Mouse (Mus musculus) stomach, postnatal 0 days (tissue): ENCODE measurements around the gene Mmp14. TPM values are rescaled to one million over a fixed set of nuclear protein-coding genes. Genes with fewer than 3 reads are reported as not detected.

Experiments used
- ATAC-seq: fragments of 200-750 bp; cut with Nextera tagmentation; 2 replicates; pipeline ENCODE4 v1.8.0; 2017; ENCODE audit not compliant: low FRiP score, low TSS enrichment
- DNase-seq: peaks from one replicate; pipeline ENCODE4 v3.0.0-alpha.2; 2016; ENCODE audit warnings: low spot score
- H3K27ac ChIP-seq: fragments of 300-500 bp; sonication (generic); replicated peaks from 2 replicates; pipeline ENCODE4 v1.5.1; 2014; ENCODE audit warnings: mild to moderate bottlenecking, control low read depth
- H3K27me3 ChIP-seq: fragments of 300-500 bp; sonication (generic); 2 replicates; pipeline ENCODE4 v1.6.1; 2014; ENCODE audit warnings: low read length; ENCODE audit not compliant: control insufficient read depth, insufficient read depth
- H3K36me3 ChIP-seq: fragments of 300-500 bp; sonication (generic); 2 replicates; pipeline ENCODE4 v1.6.1; 2014; ENCODE audit warnings: low read length, mixed read lengths; ENCODE audit not compliant: control insufficient read depth, insufficient read depth
- H3K4me1 ChIP-seq: fragments of 300-500 bp; sonication (generic); replicated peaks from 2 replicates; pipeline ENCODE4 v1.6.1; 2014; ENCODE audit warnings: antibody characterized with exemption; ENCODE audit not compliant: control insufficient read depth, insufficient read depth
- H3K4me2 ChIP-seq: fragments of 300-500 bp; sonication (generic); replicated peaks from 2 replicates; pipeline ENCODE4 v1.6.1; 2014; ENCODE audit warnings: low read depth, mild to moderate bottlenecking, control low read depth, moderate library complexity
- H3K4me3 ChIP-seq: fragments of 300-500 bp; sonication (generic); 2 replicates; pipeline ENCODE4 v1.5.1; 2014; ENCODE audit warnings: low read depth, low read length, control low read depth
- H3K9ac ChIP-seq: fragments of 300-500 bp; sonication (generic); 2 replicates; pipeline ENCODE4 v1.6.1; 2014; ENCODE audit warnings: mild to moderate bottlenecking, low read length, control low read depth, mixed read lengths
- H3K9me3 ChIP-seq: fragments of 300-500 bp; sonication (generic); 2 replicates; pipeline ENCODE4 v1.6.1; 2016; ENCODE audit warnings: low read length; ENCODE audit not compliant: control insufficient read depth
- CTCF ChIP-seq: IDR thresholded peaks from 2 replicates; pipeline ENCODE4 v1.5.1; 2016; ENCODE audit warnings: antibody characterized with exemption, low read depth, mild to moderate bottlenecking, moderate library complexity
- EP300 ChIP-seq: optimal IDR thresholded peaks from 2 replicates; pipeline ENCODE3; 2016; ENCODE audit warnings: antibody characterized with exemption
- WGBS: fragments of 180-500 bp; shearing (Covaris S2); extraction: QIAGEN DNeasy Blood & Tissue Kit; methylation state at CpG from one replicate; pipeline ENCODE4 v1.1.7; 2014; 5-methylcytosine and 5-hydroxymethylcytosine counted together
- polyA plus RNA-seq: library from polyadenylated mRNA; unstranded; fragments of >200 nt; fragmentation: Nextera tagmentation; extraction: Ambion mirVana; gene quantifications from 2 replicates; pipeline ENCODE4 v1.2.1, GENCODE M21; 2015

Gene Mmp14
- polyA plus RNA-seq: 63.9 and 70.4 TPM in 2 replicates

- no peaks in the 10 kb centered on the region for H3K9me3 ChIP-seq
- WGBS: under 1% methylated on average over 44 of the region's 49 CpGs
- H3K27ac ChIP-seq: peak within 1 kb of the TSS; percentile 98
- peak within 1 kb of the TSS; percentile 88 for H3K4me3 ChIP-seq
- H3K9ac ChIP-seq: peak within 1 kb of the TSS; percentile 96
- no peaks in the 10 kb centered on the region for H3K27me3 ChIP-seq
- DNase-seq (peak; percentile 69), ATAC-seq (peak; percentile 22; the same call in 1 of the 2 replicates)
- peaks cover 2% of the 10 kb centered on the region; the same call in 1 of the 2 replicates for H3K36me3 ChIP-seq
- TF ChIP-seq CTCF (peak; percentile 72), EP300 (peak; percentile 41)
- H3K4me2 ChIP-seq: peak within 1 kb of the TSS; percentile 77
- H3K4me1 ChIP-seq: peaks cover 19% of the 10 kb centered on the region
These were observed at the start of gene Mmp14 for GRCm38 (mm10) chr14:54431334-54432077. Mmp14 (plus strand) TSS chr14:54431612.

GRCm38 (mm10) chr14:54381816-54382215, 49.6 kb upstream of the Mmp14 start:
- Histone ChIP-seq H3K27ac (no peak overlapping the region), H3K27me3 (no peaks in the 10 kb centered on the region), H3K4me2 (no peak overlapping the region), H3K9ac (no peak overlapping the region), H3K9me3 (no peaks in the 10 kb centered on the region), H3K36me3 (no peaks in the 10 kb centered on the region), H3K4me1 (no peaks in the 10 kb centered on the region), H3K4me3 (no peak overlapping the region)
- ATAC-seq: no peak
- TF ChIP-seq CTCF: no peak
- TF ChIP-seq EP300: no peak
- WGBS: 50% methylated on average over 10 of the region's 10 CpGs
- no peak for DNase-seq

DNA sequence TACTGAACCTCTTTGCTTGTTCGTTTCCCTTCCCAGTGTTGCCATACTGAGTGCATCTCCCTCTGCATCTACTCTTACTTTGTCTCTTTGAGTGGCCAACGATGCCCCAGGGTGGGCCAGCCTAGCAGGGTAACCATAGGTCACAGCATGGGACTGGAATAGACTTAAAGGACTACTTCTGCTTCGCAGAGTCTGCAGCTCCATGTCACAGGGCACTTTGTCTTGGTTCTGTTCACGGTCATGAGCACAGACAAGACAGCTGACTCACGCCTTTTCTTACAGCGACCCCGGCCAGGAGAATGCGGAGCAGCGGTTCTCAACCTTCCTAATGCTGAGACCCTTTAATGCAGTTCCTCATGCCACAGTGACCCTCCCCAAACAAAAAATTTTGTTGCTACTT, 48.8 kb upstream of the Mmp14 start:
- H3K4me1 ChIP-seq: no peaks in the 10 kb centered on the region
- no peak for DNase-seq
- WGBS: 80% methylated on average over 9 of the region's 9 CpGs
- H3K36me3 ChIP-seq: no peaks in the 10 kb centered on the region
- no peak overlapping the region for H3K27ac ChIP-seq
- H3K4me3 ChIP-seq: no peak overlapping the region
- H3K27me3 ChIP-seq: no peaks in the 10 kb centered on the region
- TF ChIP-seq CTCF: no peak
- TF ChIP-seq EP300: no peak
- no peak for ATAC-seq
- no peak overlapping the region for H3K9ac ChIP-seq
- H3K9me3 ChIP-seq: no peaks in the 10 kb centered on the region
- no peak overlapping the region for H3K4me2 ChIP-seq

GRCm38 (mm10) chr14:54383355-54383771, 48.0 kb upstream of the Mmp14 start:
- Histone ChIP-seq H3K4me3 (no peak overlapping the region), H3K27me3 (no peaks in the 10 kb centered on the region), H3K9me3 (no peaks in the 10 kb centered on the region), H3K4me1 (no peaks in the 10 kb centered on the region), H3K27ac (no peak overlapping the region), H3K4me2 (no peak overlapping the region), H3K36me3 (no peaks in the 10 kb centered on the region), H3K9ac (no peak overlapping the region)
- ATAC-seq: peak; percentile 64
- peak; percentile 45 for DNase-seq
- no peak for TF ChIP-seq EP300
- TF ChIP-seq CTCF: no peak
- WGBS: 46% methylated on average over 4 of the region's 4 CpGs

- TF ChIP-seq CTCF (no peak), EP300 (no peak)
- no peaks in the 10 kb centered on the region for H3K4me1 ChIP-seq
- DNase-seq (no peak), ATAC-seq (no peak)
- no peaks in the 10 kb centered on the region for H3K36me3 ChIP-seq
- no peak overlapping the region for H3K9ac ChIP-seq
- 88% methylated on average over 8 of the region's 8 CpGs for WGBS
- no peak overlapping the region for H3K4me2 ChIP-seq
- H3K27ac ChIP-seq: no peak overlapping the region
- no peak overlapping the region for H3K4me3 ChIP-seq
- H3K27me3 ChIP-seq: no peaks in the 10 kb centered on the region
- no peaks in the 10 kb centered on the region for H3K9me3 ChIP-seq
These were observed 47.0 kb upstream of the Mmp14 start for GRCm38 (mm10) chr14:54384396-54384795.

- H3K27me3 ChIP-seq: no peaks in the 10 kb centered on the region
- 75% methylated on average over 7 of the region's 7 CpGs for WGBS
- H3K4me1 ChIP-seq: no peaks in the 10 kb centered on the region
- ATAC-seq (peak; percentile 30), DNase-seq (no peak)
- H3K4me2 ChIP-seq: no peak overlapping the region
- TF ChIP-seq CTCF: no peak
- no peak for TF ChIP-seq EP300
- H3K4me3 ChIP-seq: no peak overlapping the region
- H3K27ac ChIP-seq: no peak overlapping the region
- H3K36me3 ChIP-seq: no peaks in the 10 kb centered on the region
- no peaks in the 10 kb centered on the region for H3K9me3 ChIP-seq
- H3K9ac ChIP-seq: no peak overlapping the region
These were observed 45.3 kb upstream of the Mmp14 start for GRCm38 (mm10) chr14:54385968-54386618.
